Mouse (Mus musculus) spleen, postnatal 14 days (tissue): ENCODE results near the gene Aif1l.

Experiments
- DNase-seq, 2 experiments: peaks; one replicate each; pipeline ENCODE4 v3.0.0; 2021 to 2022; ENCODE audit warnings: low spot score in 2 of 2

The Aif1l gene

DNA sequence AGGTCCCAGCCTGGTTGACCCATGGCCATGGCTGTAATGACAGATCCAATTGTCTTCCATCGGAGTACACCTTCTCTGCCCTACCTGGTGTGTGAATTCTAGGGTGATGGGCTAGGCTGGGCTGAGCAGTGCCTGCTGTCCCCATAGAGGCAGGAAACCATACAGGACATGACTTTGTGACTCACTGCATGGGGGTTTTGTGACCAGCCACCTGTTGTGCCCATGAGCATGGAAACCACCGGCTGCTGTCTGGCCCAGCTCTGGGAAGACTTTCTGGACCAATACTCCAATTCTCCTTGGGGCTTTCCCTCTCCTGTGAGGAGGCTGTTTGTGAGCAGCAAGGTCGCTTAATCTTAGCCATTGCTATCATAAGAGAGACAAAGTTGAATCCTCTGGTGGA is 2.8 kb downstream of the Aif1l start:
- no peak for DNase-seq

DNA sequence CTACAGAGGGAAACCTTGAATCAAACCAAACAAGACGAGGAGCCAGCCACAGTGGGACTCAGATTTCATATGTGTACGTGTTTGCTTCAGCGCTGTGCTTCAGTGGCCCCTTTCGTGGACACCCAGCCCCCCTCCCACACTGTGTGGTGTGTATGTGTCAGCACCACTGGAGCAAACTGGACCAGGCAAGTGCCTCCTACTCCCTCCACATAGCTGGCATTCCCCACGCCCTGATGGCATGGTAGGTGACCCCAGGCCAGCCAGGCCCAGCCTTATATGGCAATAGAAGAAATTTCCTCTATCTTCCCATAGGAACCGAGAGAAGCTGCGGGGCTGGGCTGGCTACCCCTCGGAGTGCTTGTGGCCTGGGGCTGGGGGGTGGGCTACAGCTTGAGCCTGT is 3.7 kb downstream of the Aif1l start:
- DNase-seq = no peak

DNA sequence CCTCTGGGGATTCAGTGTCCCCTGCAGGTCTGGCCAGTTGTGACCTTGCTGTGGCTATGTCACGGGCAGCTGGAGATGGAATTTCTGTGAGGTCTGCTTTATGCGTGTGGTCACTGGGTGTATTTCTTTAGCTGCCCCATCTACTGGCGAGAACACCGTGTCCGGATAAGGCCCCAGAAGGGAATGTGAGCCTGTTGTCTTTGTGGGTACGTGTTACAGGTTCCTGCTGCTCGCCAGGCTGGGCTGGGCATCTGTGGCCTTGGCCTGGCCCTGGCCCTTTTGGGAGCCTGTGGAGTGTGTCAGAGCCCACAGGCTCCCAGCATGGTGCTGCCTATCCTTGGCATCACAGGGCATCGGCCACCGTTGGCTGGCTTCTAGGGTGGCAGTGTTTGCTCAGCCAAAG is 4.8 kb downstream of the Aif1l start:
- no peak for DNase-seq

DNA sequence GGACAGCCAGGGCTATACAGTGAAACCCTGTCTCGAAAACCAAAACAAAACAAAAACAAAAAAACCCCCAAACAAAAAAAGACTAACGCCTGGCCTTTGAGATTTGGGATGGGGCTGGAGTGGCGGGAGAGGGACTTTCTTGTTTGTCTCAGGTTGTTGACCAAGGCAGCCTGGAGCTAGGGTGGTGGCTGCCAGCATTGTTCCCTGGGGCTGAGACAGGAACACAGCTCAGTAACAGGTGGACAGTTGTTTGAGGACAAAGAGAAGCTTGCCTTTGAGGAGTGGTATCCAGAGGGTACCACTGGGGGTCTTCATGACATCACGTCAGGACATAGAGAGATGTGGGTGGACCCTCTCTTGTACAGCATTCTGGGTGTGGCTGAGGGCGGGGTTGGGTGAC is 5.7 kb downstream of the Aif1l start:
- DNase-seq = no peak

DNA sequence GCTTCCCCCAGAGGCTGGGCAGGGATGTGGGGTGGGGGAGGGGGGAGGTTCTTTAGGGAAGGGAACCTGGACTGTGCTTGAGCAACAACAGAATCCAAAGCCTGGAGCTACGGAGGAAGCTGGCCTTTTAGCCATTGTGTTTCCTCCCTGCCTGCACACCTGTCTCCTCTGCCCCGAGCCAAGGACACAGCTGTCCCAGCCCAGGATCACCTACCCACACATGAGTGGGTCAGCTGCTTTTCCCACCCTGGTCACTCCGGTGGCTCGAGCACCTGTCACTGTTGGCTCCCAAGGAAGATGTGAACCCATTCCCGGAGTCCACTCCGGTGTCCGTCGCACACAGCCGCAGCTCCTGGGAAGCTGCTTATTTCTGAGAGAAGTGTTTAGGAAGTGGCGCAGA is 7.3 kb downstream of the Aif1l start:
- no peak for DNase-seq

DNA sequence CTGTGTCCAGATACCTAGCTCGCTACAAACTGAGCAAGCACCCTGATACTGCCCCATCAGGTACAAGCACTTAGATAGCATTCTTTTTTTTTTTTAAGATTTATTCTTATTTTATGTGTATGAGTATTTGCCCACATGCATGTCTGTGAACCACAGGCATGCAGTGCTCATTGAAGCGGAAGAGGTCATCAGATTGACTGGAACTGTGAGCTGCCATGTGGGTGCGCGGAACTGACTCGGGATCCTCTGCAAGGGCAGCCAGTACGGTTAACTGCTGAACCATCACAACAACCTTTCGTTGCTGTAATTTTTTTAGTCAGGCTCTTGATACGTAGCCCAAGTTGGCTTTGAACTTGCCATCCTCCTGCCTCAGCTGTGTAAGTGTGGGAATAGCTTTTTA is 11.0 kb downstream of the Aif1l start:
- no peak for DNase-seq

DNA sequence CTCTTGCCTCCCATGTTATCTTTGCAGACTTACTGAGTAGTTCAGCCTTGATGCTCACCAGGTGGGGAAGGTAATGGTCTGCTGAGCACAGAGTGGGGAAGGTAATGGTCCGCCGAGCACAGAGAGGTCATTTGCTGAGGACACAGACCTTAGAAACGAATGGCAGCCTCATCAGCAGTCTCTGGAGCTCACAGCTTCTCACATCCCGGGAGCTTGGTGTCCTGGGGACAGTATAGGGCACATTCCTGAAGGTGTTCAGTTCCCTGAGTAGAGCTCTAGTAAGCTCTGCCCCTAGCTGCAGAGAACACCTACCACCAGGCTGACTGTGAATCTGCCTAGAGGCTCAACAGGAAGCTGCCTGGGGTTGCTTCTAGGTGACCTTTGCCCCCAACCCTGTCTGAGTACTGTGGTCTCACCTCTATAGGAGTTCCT is 11.9 kb downstream of the Aif1l start:
- no peak for DNase-seq

DNA sequence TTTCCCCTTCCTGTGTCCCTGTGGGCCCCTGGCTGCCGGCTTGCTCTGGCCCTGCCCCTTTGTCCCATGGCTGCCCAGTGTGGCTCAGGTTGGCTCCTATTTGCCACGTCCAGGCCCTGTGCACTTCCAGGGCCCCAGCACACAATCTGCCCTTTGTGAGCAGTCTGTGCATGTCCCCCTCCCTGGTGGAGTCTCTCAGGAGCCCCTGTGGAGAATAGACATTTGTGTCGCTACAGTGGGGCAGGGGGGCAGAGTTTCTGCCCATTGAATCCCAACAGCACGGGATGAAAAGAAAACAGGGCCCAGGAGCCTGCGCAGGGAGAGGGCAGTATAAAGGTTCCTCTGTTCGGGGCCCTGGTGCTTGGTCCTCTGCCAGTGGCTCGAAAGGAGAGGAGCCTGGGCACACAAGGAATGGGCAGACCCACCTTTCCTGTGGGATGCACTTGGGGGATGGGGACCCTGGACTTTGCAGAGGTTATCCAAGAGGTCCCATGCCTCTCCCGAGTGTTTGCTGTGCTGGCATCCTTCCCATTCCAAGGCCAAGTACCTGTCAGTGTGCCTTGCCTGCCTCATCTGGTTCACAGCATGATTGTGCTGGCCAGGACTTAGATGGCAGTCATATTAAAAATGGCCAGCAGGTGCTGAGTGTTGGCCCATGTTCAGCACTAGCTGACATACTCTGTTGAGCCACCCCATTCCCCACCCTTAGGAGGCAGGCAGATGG is 12.7 kb downstream of the Aif1l start:
- DNase-seq = no peak

DNA sequence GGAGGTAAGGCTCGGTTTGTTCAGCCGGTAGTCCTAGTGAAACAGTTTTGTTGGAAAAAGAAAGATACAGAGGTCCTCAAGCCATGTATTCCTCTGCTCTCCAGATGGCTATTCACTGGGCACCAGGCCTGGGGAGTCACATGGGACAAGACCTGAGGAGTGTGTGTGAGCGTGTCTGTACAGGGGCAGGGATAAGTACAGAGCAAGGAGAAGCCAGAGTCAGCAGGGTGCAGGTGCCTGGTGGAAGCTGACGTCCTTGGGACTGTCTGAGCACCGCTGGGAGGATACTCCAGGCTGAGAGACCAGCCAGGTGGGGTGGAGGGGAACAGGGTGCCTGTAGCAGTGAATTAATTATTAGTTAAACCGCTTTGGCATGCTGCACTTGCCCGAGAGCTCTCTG is 13.6 kb downstream of the Aif1l start:
- no peak for DNase-seq

DNA sequence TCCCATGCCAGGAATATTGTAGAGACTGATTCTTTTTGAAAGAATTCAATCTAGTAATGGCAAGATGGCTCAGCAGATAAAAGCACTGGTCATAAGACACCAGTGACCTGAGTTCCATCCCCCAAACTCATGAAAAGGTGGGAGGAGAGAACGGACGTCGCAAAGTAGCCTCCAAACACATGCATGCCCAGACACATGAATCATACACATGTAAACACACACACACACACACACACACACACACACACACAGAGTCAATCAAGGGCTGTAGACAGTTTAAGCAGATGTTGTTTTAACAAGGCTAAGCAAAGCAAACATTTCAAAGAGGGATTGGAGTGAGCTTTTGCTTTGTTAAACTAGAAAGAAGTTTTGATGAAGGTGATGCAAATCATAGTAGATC is 14.3 kb downstream of the Aif1l start:
- no peak for DNase-seq

DNA sequence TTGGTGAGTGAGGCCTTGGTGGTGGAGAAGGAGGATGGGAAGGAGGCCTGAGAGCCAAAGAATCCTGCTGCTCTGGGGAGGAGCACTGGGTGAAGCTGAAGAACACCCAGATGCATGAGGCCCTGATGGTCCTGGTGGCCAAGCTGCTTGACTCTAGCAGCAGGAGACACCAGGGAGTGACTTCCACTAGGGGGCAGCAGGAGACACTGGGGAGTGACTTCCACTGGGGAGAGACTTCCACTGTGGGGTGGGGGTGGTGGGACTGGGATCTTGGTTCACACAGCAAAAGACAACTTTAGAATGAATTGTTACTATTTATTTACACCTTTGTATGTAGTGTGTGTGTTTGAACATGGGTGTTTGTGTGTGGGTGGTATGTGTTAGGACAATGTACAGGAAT is 15.2 kb downstream of the Aif1l start:
- DNase-seq = peak; percentile 31 to 59

DNA sequence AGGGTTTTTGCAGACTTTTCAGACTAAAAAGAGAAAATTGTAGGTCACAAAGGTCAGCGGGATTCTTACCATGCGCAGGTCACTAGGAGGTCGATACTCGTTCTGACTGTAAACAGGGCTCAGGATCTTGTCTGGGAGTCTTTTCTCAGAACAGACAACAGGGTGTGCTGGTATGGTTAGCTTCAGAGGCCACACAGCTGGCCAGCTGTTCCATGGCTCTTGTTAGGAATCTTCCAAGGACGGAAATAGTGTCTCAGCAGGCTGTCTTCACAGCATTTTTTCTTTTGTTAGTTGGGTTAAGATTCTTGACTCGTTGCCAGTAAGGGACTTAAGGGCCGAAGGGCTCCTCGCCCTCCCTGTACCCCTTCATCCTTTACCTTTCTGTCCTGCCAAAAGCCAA is 16.9 kb downstream of the Aif1l start:
- DNase-seq = no peak

DNA sequence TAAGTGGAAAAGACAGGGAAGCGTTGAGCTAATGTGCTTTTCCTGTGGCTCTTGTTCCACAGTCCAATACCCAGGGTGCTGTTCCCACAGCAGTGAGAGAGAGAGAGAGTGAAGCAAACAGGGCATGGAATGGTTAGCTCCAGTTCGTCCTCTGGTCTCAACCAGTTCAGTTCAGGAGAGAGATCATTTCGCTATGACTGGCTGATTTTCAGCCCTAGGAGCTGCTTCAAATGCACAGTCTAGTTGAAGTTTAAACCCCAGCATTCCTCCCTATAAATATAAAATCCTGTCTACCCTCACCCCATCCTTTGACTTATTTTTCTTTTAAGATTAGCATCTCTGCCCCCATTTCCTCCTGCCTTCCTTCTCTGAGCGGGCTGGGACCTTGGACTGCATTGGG is 22.6 kb downstream of the Aif1l start:
- no peak for DNase-seq

DNA sequence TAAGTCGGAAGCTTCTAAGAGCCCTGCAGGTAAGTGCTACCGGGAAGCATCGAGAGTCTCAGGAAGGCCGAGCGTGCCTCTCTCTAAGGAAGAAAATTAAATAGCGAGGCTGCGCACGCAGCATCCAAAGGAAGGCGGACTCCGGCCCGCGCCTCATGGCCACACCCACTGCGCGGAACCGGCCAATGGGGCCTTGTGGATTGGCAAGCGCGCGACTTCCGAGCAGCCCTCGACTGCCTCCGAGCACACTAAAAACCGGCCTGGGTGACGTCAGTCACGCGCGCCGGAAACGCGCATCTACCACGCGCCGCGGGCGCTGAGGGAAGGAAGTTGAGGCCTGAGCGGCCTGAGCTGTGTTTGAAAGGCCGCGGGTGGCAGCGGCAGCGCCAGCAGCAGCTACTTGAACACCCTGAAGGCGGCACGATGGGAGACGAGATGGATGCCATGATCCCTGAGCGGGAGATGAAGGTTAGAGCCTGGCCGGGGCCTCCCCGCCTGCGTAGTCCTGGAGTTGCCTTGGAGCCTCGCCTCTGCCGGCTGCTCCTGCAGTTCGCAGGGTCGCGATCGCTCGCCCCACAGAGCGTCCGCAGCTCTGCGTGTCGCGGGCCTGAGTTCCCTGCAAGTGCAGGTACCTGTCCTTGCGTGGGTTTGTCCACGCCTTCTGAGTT is 24.3 kb downstream of the Aif1l start, which contains the start of gene Nup214:
Gene Nup214, plus strand, starts transcription at position 296 of the 668 bp plus-strand sequence.
- peak; percentile 97 to 99 for DNase-seq

DNA sequence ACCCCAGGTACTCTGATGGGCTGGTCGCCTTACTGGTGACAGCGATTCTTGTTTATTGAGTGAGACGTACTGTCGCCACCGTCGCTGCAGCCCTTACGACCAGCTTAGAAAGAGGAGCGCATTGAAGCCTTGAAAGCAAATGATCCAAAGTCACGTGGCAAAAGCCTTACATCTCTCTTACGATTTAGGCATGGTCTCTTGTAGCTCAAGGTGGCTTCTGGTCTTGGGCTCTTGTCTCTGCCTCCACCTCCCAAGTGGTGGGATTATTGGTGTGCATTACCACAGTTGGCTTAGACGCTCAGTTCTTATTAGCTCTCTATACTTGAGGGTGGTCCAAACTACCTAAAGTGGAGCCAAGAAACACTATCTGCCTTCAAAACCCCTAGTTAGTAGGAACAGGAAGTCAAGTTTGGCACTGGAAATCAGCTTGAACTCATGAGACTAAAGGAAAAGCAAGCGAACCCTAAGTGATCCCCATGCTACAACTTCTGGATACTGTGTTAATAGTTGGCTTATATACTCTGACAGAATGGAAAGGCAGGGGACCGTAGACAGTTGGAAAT is 25.0 kb downstream of the Aif1l start:
- no peak for DNase-seq

DNA sequence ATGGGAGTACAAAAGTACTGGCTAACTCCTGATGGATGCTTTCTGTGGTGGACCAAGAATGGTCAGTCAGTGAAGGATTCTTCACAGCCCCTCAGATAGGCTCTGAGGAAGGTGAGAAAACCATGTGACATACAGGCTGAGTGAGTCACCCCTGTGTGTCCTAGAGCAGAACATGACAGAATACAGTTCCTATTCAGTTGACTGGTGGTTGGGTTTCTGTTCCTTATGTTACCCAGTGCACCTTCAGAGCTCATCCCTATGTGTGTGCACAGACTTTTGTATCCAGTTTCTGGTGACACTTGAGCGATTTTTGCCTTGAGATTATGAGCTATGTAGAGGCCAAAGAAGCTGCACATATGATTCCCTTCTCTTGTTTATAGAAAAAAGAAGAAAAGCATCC is 37.8 kb downstream of the Aif1l start:
- DNase-seq = no peak

DNA sequence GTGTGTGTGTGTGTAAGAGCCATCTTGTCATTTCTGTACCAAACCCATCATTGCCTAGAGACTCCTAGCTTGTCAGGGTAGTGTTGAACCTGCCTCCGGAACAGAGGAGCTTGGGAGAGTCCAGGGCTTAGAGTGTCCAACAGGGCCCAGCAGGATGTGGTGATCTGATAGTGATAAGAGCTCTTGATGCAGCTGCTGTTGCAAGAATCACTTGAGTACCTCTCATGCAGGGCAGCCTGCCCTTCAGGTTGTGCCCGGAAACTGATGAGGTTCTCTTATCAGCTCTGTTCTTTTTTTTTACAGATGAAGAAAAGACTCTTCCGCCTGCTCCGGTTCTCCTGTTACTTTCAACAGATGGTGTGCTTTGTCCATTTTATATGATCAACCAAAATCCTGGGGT is 41.0 kb downstream of the Aif1l start:
- DNase-seq = no peak

DNA sequence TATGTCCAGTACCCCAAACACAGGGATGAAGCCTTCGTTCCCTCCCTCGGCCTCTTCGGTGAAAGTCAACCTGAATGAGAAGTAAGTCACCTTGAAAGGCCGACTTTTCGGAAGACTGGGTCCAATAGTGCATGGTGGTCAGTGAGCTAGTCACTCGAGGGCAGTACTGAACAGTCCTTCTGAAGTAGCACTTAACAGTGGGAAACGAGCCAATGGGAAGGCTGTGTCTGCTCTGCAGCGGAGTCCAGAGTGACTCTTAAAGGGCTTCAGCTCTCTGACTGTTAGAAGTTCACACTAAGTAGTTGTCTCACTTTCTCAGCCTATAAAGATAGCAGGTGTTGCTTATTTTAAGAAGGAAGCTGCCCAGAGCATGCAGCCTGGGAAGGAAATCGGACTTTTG is 45.0 kb downstream of the Aif1l start:
- no peak for DNase-seq

DNA sequence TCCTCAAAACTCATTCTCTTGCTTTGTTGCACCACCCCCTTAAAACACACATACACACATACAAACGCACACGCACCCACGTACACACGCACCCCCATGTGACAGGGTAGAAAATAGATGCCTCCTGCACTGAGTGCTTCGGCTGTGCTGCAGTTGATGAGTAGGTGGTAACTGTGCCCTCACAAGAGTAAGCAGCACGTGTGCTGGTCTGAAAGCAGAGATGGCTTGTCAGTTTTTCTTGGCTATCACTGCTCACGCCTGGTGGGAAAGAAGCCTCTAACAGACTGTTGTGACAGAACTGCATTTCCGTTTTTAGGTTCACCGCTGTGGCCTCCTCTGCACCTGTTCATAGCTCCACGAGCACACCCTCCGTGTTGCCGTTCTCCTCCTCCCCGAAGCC is 46.1 kb downstream of the Aif1l start:
- DNase-seq = no peak

DNA sequence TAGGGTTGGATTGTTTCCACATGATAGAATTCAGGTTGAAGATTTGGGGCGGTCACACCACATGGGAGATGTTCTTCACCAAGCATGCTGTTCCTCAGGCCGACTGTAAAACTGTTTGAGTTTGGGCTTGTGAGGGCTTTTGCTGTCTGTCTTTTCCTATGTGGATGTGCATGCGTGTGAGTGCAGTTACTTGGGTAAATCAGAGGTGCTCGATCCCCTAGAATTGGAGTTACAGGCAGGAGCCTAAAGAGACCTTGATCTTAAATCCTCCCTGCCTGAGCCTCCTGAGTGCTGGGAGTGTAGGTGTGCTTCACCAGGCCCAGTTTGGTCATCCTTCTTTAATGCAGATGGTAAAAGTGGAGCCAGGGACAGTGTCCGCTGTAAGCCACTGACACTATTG is 47.6 kb downstream of the Aif1l start:
- DNase-seq = no peak

DNA sequence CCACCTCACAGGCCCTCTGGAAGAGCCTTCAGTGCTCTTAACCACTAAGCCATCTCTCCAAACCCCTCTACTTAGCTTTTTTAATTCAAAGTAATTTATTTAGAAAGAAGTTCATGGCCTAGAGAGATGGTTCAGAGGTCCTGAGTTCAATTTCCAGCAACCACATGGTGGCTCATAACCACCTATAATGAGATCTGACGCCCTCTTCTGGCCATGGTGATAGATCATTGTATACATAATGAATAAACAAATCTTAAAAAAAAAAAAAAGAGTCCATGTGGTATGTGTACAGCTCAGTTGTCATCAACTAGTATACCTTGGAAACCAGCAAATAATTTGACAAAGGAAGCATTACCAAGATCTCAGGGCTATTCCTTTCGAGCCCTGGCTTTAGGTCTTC is 48.5 kb downstream of the Aif1l start:
- no peak for DNase-seq

DNA sequence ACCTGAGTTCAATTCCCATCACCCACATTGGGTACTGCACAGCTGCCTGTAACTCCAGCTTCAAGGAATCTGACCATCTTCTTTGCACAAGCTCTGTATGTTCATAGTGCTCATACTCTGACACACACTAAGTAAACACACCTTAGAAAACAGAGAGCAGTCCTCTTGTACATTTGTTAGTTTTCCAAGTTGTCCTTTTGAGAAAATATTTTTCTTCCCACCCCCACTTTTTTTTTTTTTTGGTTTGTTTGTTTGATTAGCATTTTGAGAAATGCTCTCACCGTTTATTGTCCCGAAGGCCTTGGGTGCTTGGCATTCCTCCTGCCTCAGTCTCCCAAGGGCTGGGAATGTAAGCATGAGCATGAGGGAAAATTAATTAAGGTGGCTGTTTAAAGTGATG is 58.4 kb downstream of the Aif1l start:
- DNase-seq = no peak

DNA sequence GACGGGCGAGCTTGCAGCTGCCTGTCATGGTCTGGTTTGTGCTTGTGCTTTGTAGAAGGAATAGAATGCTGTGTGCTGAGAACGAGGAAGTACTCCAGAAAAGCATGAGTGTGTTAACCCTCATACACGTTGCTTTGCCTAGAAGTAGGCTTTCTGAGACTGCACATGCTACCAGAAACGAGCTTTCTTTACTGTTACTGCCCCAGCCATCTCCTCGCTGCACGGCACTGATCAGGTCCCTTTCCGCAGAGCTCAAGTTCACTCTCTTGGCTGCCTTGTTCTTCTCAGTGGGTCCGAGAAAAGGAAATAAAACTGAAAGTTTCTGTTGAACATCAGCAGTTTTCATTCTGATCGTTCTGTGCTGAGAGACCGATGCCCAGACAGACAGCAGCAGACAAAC is 58.8 kb downstream of the Aif1l start:
- DNase-seq = no peak
